Comparison of ENCODE assay signal across 8 mouse cellular contexts in the genomic region with DNA sequence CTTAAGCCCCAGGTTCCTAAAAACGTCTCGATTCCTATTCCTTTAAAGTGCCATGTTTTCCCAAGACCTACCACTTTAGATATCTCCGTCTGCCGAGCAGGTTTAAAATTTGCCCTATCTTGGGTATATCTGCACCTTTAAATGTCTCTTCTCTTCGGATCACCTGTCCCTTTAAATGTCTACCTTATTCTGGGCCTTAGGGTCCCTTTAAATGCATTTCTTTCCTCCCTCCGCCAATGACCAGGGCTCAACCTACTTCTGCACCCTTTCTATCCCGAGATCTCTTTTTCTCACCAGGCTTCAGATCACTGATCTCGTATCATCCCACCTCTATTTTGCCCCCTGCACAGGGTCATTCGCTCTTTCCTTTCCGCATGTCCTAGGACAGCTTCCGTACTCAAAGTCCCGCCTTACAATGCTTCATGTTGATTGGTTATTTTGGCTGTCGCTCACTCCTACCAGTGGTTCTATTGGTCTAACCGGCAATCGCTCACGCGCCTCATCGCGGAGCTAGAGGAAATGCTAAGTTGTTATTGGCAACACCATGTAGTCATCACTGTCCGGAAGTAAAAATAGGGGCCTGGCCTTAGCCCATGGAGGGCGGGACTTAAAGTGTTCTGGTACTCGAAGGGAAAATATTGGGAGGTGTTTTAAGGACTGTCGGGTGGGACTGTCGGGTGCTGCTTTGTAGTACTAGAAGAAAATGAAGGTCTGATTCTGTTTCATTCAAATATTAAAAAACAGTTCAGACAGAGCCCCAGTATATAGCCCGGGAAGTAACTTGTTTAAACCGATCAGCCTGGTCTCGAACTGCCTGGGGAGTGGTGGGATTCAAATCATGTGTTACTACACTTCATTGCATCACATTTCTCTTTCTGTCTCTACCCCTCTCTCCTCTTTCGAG. TPM values are rescaled to one million over a fixed set of nuclear protein-coding genes. Genes with fewer than 3 reads are reported as not detected.
A peak's percentile ranks its signal among the peaks of the same experiment; 100 is the strongest.
DNase-seq lines count a peak whose midpoint lies in the region; ATAC-seq and TF ChIP-seq lines count a peak whose summit lies in the region.

A gene (minus strand): TSS at position 381 of the 904 bp plus-strand sequence.

- H3K36me3 ChIP-seq in hindbrain, embryonic 10.5 days = peaks cover 63% of the 10 kb centered on the region
- no peaks in the 10 kb centered on the region for H3K36me3 ChIP-seq in lung, postnatal 0 days (ENCODE audit: insufficient read depth, low read length)

- peaks cover 28% of the 10 kb centered on the region for H3K4me1 ChIP-seq in hindbrain, embryonic 10.5 days (replicated peaks)
- H3K4me1 ChIP-seq in lung, postnatal 0 days (ENCODE audit: insufficient read depth, low read depth, low read length) = no peaks in the 10 kb centered on the region

- 6% methylated on average over 28 of the region's 28 CpGs for WGBS in hindbrain, embryonic 10.5 days
- WGBS in lung, postnatal 0 days = 5% methylated on average over 28 of the region's 28 CpGs

- DNase-seq in MN1 (ENCODE audit: low spot score) = peak; percentile 100
- DNase-seq in cerebellum, adult 9-10 months = peak; percentile 100
- peak; percentile 97 for DNase-seq in hindbrain, embryonic 10.5 days (ENCODE audit: low spot score)
- DNase-seq in layer of hippocampus, adult 9-11 months = peak; percentile 100
- DNase-seq in lung, postnatal 0 days (ENCODE audit: low spot score) = peak; percentile 98
- peak; percentile 100 for DNase-seq in ovary, postnatal 14 days (ENCODE audit: low spot score)
- peak; percentile 98 for DNase-seq in thymus, postnatal 14 days

- H3K4me3 ChIP-seq in hindbrain, embryonic 10.5 days = peak within 1 kb of the TSS; percentile 66
- H3K4me3 ChIP-seq in lung, postnatal 0 days (ENCODE audit: low read depth, low read length) = peak within 1 kb of the TSS; percentile 53

- H3K9ac ChIP-seq in lung, postnatal 0 days (replicated peaks; ENCODE audit: low read depth) = peak within 1 kb of the TSS; percentile 39

- TF ChIP-seq EP300 in lung, postnatal 0 days (IDR thresholded peaks at IDR 0.05) = peak; percentile 95

- peak within 1 kb of the TSS; percentile 83 for H3K27ac ChIP-seq in hindbrain, embryonic 10.5 days
- H3K27ac ChIP-seq in lung, postnatal 0 days (ENCODE audit: low read length) = no peak within 1 kb of the TSS

- no peak for TF ChIP-seq CTCF in lung, postnatal 0 days (IDR thresholded peaks at IDR 0.05)

- peak within 1 kb of the TSS; percentile 63 for H3K4me2 ChIP-seq in lung, postnatal 0 days (replicated peaks; ENCODE audit: low read depth, low read length)

- H3K9me3 ChIP-seq in hindbrain, embryonic 10.5 days = no peaks in the 10 kb centered on the region
- H3K9me3 ChIP-seq in lung, postnatal 0 days (ENCODE audit: low read length) = no peaks in the 10 kb centered on the region

- ATAC-seq in frontal cortex, adult (ENCODE audit: low TSS enrichment) = peak; percentile 97
- peak; percentile 100 for ATAC-seq in lung, postnatal 0 days

- H3K27me3 ChIP-seq in hindbrain, embryonic 10.5 days (ENCODE audit: insufficient read depth, poor library complexity, severe bottlenecking) = no peaks in the 10 kb centered on the region
- no peaks in the 10 kb centered on the region for H3K27me3 ChIP-seq in lung, postnatal 0 days (replicated peaks; ENCODE audit: insufficient read depth, low read length)

RNA-seq across cellular contexts. Expression of the gene that starts here (rescaled TPM):
- polyA plus RNA-seq in hindbrain, embryonic 10.5 days (2016; fragmentation: Nextera tagmentation; extraction: Ambion mirVana) = 28.3 and 31.9 TPM in 2 replicates
- polyA plus RNA-seq in lung, postnatal 0 days (2015; fragmentation: Nextera tagmentation; extraction: Ambion mirVana) = 17.9 and 18.2 TPM in 2 replicates
